Mouse (Mus musculus) G1E (cell line): ENCODE data around the gene Gm9767. TPM values are rescaled to one million over a fixed set of nuclear protein-coding genes. Genes with fewer than 3 reads are reported as not detected.

Experiments used
- ATAC-seq: 2 replicates; pipeline ENCODE4 v1.8.0; 2016; ENCODE audit warnings: mild to moderate bottlenecking; ENCODE audit not compliant: insufficient number of reproducible peaks, poor library complexity, low FRiP score, severe bottlenecking; ENCODE audit errors: extremely low read depth
- DNase-seq: peaks from one replicate; pipeline ENCODE4 v3.0.0; 2012; ENCODE audit warnings: low spot score
- H3K27me3 ChIP-seq: 2 replicates; pipeline ENCODE4 v1.6.1; 2012; ENCODE audit warnings: mild to moderate bottlenecking, low read length, inconsistent platforms; ENCODE audit not compliant: insufficient read depth
- H3K36me3 ChIP-seq: replicated peaks from 2 replicates; pipeline ENCODE3; 2012; ENCODE audit warnings: mild to moderate bottlenecking, inconsistent platforms
- H3K4me1 ChIP-seq: 2 replicates; pipeline ENCODE4 v1.6.1; 2012; ENCODE audit warnings: low read depth, low read length, inconsistent platforms, mixed read lengths; ENCODE audit not compliant: insufficient read depth
- H3K4me3 ChIP-seq: 2 replicates; pipeline ENCODE4 v1.5.1; 2012; ENCODE audit warnings: low read depth, mild to moderate bottlenecking, inconsistent platforms, low read length, moderate library complexity, mixed read lengths
- H3K9me3 ChIP-seq: replicated peaks from 2 replicates; pipeline ENCODE4 v1.6.1; 2012; ENCODE audit warnings: inconsistent platforms
- CTCF ChIP-seq: IDR thresholded peaks from 2 replicates; pipeline ENCODE4 v1.5.1; 2012; ENCODE audit warnings: low read depth, low read length, inconsistent platforms, mixed read lengths
- GATA1 ChIP-seq: IDR thresholded peaks from 2 replicates; pipeline ENCODE4 v1.6.1; 2012; ENCODE audit warnings: borderline replicate concordance, low read length, inconsistent platforms, mixed read lengths
- GATA2 ChIP-seq: IDR thresholded peaks from 2 replicates; pipeline ENCODE4 v1.6.1; 2012; ENCODE audit warnings: low read depth, low read length, inconsistent platforms, borderline replicate concordance
- POLR2AphosphoS5 ChIP-seq: IDR thresholded peaks from 2 replicates; pipeline ENCODE4 v1.6.1; 2012; ENCODE audit warnings: low read depth, low read length, inconsistent platforms; ENCODE audit not compliant: insufficient replicate concordance
- TAL1 ChIP-seq: conservative IDR thresholded peaks from 2 replicates; pipeline ENCODE4 v1.6.1; 2012; ENCODE audit warnings: low read depth, low read length, inconsistent platforms, mixed read lengths
- polyA plus RNA-seq: library from polyadenylated mRNA; stranded (reverse); fragments of >175 nt; gene quantifications from 2 replicates; pipeline ENCODE4 v1.2.3, GENCODE M21; 2012
- total RNA-seq, 2 experiments: library from RNA; stranded (forward) in 1 of 2; stranded (reverse) in 1 of 2; fragments of 200-1000 nt in 1 of 2; fragments of >200 nt in 1 of 2; fragmentation: Nextera tagmentation in 1 of 2; gene quantifications; 2 replicates each; pipeline ENCODE4 v1.2.3; 2014 to 2017

Gm9767 gene
- total and polyA plus RNA-seq, 3 experiments: not detected

DNA sequence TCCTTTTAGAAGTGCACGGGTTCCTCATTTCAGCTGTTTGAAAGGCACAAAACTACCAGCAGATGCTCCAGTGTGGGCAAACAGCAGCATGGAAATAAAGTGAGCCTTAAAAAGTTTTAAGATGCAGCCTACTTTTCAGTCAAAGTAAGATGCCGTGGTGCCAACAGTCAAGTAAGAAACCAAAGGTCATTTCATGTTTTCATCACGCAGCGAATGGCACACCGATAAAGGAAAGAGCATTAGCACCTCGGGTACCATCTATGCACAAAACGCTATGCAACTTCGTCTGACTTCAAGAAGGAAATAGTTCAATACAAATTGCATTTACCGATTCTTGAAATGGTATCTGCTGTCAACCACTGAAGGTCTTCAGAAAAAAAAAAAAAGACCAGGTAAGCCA, 1.1 kb upstream of the Gm9767 start:
- DNase-seq: no peak
- H3K9me3 ChIP-seq: peaks cover 39% of the 10 kb centered on the region
- H3K4me1 ChIP-seq: no peaks in the 10 kb centered on the region
- H3K36me3 ChIP-seq: no peaks in the 10 kb centered on the region
- TF ChIP-seq CTCF (no peak), GATA2 (no peak), POLR2AphosphoS5 (no peak), TAL1 (no peak), GATA1 (no peak)
- H3K4me3 ChIP-seq: no peak overlapping the region
- H3K27me3 ChIP-seq: no peaks in the 10 kb centered on the region
- no peak for ATAC-seq

DNA sequence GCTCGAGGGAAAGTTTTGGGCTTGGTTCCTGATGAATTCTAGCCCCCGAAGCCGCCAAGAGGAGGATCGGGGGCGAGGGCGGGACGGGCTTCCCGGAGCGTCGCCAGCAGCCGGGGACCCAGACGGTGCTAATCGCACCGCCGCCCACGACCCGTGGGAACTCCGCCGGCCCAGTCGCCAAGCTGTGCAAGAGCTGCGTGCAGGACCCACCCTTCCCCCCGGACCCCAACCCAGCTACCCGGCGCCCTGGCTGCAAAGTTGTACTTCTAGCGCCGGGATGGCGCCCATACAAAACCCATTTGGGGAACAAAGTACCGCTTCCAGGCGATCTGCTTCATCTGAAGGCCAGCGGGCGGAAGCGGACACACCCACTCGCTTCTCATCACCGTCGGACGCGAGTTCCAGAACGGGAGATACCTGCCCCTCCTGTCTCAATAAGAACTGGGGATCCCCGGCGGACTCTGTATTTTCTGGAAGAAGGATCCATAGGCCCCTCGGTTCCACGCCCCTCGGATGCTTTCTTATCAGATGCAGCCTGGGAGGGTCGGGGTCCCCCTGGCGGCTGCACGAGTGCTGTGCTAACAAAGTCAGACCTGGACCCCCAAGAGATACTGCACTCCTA, 577 bp downstream of the Gm9767 start, which contains the start of gene Tmem200a:
TSS of gene Tmem200a (minus strand) at position 532 of the 622 bp plus-strand sequence.
- no peak for DNase-seq

DNA sequence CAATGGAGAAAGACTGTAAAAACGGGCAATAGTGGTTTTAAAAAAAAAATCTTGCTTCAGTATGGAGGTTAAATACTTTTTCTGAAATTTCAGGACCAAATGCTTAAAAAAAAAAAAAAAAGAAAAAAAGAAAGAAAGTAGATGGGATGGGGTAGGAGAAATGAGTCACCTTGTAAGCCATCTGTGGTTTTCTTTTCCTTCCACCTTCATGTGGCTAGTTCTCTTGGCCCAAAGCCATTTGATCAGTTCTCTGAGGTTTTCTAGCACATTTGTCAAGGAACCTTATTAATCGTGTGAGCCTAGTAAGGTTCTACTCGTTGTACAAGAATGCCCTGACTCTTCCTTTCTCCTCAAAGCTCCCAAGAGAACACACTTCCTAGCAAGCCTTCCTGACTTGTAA, 1.6 kb downstream of the Gm9767 start:
- no peak for TF ChIP-seq POLR2AphosphoS5
- TF ChIP-seq TAL1: no peak
- no peak for TF ChIP-seq GATA1
- no peak for TF ChIP-seq GATA2
- TF ChIP-seq CTCF: no peak
- no peak overlapping the region for H3K4me3 ChIP-seq
- no peaks in the 10 kb centered on the region for H3K4me1 ChIP-seq
- no peaks in the 10 kb centered on the region for H3K36me3 ChIP-seq
- no peak for ATAC-seq
- no peaks in the 10 kb centered on the region for H3K27me3 ChIP-seq
- H3K9me3 ChIP-seq: peaks cover 31% of the 10 kb centered on the region
- no peak for DNase-seq

More for the DNA sequence above, 577 bp downstream of the Gm9767 start, which contains the start of gene Tmem200a:
- TF ChIP-seq GATA2 (no peak), CTCF (no peak), POLR2AphosphoS5 (no peak), GATA1 (no peak), TAL1 (no peak)
- H3K36me3 ChIP-seq: no peaks in the 10 kb centered on the region
- H3K9me3 ChIP-seq: peaks cover 34% of the 10 kb centered on the region
- no peaks in the 10 kb centered on the region for H3K27me3 ChIP-seq
- no peak for ATAC-seq
- H3K4me1 ChIP-seq: no peaks in the 10 kb centered on the region
- H3K4me3 ChIP-seq: no peak within 1 kb of the TSS; the same call in 1 of the 2 replicates

DNA sequence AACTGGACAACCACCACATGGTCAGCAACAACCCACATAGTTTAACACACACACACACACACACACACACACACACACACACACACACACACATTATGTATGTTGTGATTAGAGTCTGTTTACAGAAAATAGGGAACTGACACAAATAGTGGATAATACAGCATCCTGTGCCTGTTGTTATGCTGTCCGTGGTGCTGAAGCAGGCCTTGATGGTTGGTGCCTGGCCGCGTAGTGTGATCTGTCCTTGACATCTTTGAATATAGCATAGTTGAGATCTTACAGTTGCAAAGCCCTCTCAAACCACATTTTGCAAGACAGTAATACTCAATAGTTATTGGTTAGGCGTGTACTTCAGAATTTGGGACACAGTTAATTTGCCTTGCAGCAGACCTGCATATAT, 4.0 kb downstream of the Gm9767 start:
- Histone ChIP-seq H3K36me3 (no peaks in the 10 kb centered on the region), H3K4me3 (no peak overlapping the region), H3K27me3 (no peaks in the 10 kb centered on the region), H3K9me3 (peaks cover 28% of the 10 kb centered on the region), H3K4me1 (no peaks in the 10 kb centered on the region)
- no peak for ATAC-seq
- TF ChIP-seq POLR2AphosphoS5: no peak
- TF ChIP-seq TAL1: no peak
- no peak for TF ChIP-seq GATA1
- no peak for TF ChIP-seq GATA2
- TF ChIP-seq CTCF: no peak
- no peak for DNase-seq

DNA sequence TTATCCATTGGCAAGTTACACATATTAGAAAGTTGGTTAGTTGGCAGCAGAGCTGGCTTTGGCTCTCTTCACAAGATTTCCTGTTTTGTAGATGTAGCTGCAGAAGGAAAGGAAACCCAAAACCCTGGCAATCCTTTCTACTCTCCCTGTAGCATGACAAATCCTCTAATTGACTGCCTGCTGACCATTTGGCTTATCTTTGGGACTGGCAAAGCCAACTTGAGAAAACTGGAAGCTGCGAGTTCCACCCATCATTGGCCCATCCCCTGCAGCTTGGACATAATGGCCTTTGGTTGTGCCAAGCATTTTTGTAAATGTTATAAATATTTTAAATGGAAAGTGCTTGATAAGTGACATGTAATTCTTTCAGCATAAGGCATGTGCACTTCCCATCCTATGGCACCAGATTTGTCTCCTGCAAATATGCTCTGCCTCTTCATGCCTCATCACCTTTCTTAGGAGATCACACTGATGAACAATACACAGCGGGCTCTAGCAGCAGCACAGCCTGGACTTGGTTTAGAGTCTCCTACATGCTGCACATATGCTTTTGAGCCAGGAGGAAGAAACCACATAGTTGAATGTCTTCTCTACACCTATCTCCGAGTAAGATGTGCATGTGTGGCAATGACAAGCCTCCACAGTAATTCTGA, 25.4 kb downstream of the Gm9767 start:
- H3K4me3 ChIP-seq: no peak overlapping the region
- no peak for ATAC-seq
- peaks cover 6% of the 10 kb centered on the region; the same call in 1 of the 2 replicates for H3K9me3 ChIP-seq
- no peak for DNase-seq
- TF ChIP-seq POLR2AphosphoS5 (no peak), GATA1 (no peak), CTCF (no peak), TAL1 (no peak), GATA2 (no peak)
- H3K36me3 ChIP-seq: no peaks in the 10 kb centered on the region
- no peaks in the 10 kb centered on the region for H3K27me3 ChIP-seq
- no peaks in the 10 kb centered on the region for H3K4me1 ChIP-seq

DNA sequence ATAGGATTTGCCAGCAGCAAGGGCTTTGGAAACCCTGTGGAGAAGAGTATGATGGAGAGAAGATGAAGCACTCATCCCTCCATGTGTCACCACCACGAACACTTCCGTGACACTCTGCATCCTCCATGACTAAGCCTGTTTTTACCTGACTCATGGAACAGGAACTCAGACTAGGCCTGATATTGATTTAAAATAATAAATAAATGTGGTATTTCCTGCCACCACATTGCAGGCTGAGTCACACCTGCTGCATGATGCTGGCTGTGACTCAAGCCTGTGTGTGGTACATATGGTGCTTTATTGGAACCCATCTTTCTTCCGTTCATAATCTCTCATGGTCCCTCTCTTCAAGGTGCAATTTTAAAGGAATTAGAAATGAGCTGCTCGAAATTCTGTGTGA, 36.4 kb downstream of the Gm9767 start:
- no peaks in the 10 kb centered on the region for H3K4me1 ChIP-seq
- no peak for ATAC-seq

More for the DNA sequence above, 36.4 kb downstream of the Gm9767 start:
- TF ChIP-seq GATA2 (no peak), TAL1 (no peak), POLR2AphosphoS5 (no peak), CTCF (no peak), GATA1 (no peak)
- Histone ChIP-seq H3K27me3 (no peaks in the 10 kb centered on the region), H3K9me3 (peaks cover 3% of the 10 kb centered on the region; the same call in 1 of the 2 replicates), H3K4me3 (no peak overlapping the region), H3K36me3 (no peaks in the 10 kb centered on the region)
- no peak for DNase-seq
